Mouse (Mus musculus) kidney, postnatal 36 days (tissue): Measurements from ENCODE around the gene Pcgf2.
"Not testable (repeated sequence)": the region's sequence is repeated elsewhere in the genome, so short reads cannot be mapped to it uniquely, and the experiment has no call there.

Source experiments
- DNase-seq, 2 experiments: peaks; one replicate each; pipeline ENCODE4 v3.0.0; 2021 to 2022; ENCODE audit warnings: mixed read lengths in 2 of 2

Pcgf2 gene

GRCm38 (mm10) chr11:97648541-97648940, 51.8 kb downstream of the Pcgf2 start:
- DNase-seq, result not testable (repeated sequence)

- peak; percentile 73 to 92 for DNase-seq
Observed at GRCm38 (mm10) chr11:97644834-97645233, 55.5 kb downstream of the Pcgf2 start.

GRCm38 (mm10) chr11:97643380-97644055, 56.8 kb downstream of the Pcgf2 start:
- DNase-seq, result no peak

- DNase-seq, result no peak
Observed at GRCm38 (mm10) chr11:97642746-97643145, 57.6 kb downstream of the Pcgf2 start.

GRCm38 (mm10) chr11:97641668-97642067, 58.6 kb downstream of the Pcgf2 start:
- DNase-seq, result no peak
